Mouse (Mus musculus): ENCODE data around the gene Ninj2.

The Ninj2 gene

DNA sequence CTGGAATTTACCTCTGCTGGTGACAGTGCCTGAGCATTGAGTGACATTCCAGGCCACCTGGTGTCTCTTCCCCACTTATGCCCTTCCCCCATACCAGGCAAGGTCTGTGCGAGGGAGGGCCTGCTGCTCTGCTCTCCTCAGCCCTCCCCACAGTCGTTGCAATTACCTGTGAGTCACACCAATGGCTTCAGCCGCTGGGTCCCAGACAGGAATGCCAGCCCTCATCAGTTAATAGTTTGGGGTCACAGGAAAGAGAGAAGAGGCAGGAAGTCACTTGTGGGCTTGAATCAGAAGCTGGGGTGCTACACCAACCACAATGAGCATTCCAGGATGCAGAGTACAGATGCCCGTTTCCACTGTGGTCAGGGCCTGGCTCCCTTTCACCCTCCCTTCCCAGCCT lies 41.6 kb downstream of the Ninj2 start:
- DNase-seq (ENCODE audit: low spot score) = no peak

DNA sequence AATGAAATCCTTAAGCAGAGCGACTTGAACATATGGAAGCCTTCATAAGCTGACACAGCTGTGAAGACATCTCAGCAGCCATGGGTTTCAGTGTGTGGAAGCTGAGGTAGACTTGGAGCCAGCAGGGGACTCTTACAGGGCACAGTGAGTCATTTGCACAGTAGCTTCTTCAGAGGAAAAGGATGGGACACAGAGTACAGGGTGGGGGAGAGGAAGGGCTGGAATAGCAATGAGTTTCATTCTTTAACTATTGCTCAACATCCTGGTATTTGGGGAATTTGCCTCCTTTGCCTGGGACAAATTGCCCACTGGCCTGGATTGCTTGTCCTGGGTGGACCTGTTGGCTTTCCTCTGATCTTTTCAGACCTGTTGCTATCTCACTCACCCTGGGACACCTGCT lies 52.3 kb downstream of the Ninj2 start:
- DNase-seq (ENCODE audit: low spot score) = peak; percentile 14

DNA sequence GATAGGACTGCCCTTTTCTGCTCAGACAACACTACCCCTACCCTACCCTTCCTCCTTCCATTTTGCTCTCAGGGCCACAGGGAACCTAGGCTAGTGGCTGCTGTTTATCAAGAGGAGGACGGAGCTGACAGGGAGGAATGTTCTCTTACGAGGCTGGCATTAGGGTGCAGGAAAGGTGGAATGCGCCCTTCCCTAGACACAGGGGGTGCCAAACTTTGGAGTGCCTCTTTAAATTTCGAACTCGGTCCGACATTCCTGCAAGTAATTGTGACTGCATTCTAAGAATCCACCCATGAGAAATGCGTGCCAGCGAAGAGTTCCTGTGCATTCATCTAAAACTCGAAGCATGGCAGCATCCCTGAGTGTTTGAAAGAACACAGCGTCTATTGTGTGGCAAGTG lies 53.5 kb downstream of the Ninj2 start:
- no peak for DNase-seq (ENCODE audit: low spot score)

DNA sequence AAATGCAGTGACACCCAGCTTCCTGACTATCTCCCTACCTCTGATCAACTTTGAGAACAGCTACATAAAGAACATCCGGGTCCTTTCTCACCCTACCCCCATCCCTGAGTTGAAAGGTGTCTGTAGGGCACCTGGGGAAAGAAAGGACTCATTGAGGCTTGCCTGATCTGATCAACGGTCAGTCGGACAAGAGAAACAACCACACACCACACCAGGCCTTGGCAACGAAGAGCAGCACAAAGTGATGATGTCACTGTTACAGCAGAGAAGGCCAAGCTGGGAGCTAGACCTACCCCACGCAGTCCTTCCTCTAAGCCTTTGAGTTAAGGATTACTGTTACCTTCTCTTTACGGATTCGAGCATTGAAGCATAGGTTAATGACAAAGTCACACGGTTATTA lies 54.3 kb downstream of the Ninj2 start:
- no peak for DNase-seq (ENCODE audit: low spot score)

DNA sequence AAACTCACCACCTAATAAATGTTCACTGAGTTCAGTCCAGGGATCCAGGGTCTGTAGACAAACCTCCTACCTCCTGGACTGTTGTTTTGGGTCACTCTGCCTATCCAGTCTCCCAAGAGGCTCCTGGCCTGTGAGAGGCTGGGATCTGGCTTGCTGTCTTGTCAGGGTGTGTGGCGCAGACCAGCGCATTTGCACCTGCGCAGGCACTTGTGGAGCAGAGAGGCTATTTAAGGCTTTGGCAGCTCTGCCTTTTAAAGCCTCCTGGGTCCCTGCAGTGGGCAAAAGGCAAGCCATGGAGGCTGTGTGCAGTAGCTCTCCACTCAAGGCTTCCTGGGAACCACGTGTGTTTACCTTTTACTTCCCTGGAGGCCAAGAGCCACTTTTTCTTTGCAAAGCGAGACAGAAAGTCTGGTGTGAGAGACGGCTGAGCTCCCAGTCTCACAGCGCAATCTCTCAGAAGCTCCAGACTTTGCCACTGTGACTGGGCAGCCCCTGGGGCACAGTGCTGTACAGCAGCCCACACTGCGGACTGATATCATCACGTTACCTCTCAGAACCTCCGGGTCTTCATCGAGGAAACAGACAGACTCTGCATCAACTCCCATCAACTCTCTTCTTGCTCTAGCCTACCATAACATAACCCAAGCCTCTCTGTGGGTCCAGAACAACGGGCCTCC lies 55.7 kb downstream of the Ninj2 start:
- no peak for DNase-seq (ENCODE audit: low spot score)

DNA sequence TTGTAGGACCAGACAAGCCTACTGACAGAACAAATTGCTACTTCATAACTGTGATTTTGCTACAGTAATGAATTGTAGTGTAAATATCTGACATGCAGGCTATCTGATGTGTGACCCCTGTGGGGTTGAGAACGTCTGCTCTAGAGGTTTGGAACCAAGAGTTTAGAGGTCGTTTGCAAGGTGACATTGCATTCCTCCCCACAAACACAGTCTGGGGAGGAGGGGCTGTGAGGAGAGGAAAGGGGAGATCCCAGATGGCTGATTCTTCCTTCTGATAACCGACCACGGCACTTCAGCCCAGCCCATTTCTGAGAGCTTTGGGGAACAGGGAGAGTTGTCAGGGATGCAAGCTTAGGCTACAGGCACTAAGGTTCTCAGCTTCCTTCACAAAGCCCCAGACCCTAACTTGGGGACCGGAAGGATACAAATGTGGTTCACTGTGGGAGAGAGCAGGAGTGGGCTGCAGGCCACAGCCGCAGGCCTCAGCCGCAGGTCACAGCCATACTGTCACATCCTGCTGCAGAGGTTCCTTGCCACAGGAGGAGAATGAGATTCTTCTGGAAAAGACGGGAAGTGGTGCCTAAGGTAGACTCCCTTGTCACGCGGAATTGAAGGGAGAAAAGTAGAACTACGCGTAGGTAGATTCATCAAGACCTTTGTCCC lies 56.4 kb downstream of the Ninj2 start:
- DNase-seq (ENCODE audit: low spot score) = no peak

DNA sequence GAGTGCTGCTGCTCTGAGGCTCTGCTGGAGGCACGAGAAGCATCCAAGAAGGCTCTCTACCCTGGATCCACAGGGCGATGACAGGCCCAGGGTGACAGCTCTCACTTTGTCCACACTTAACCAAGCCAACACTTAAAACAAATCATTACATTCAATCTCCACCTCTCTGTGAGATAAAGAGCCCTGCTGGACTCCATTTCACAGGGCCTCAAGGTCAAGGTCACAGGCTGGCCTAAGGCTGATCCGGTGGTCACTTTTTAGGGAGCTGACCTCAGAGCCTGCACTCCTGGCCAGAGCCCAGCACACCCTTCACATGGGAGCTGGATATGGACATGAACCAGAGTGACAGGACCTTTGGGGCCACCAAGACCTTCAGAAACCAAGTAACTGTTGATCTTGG lies 57.1 kb downstream of the Ninj2 start:
- no peak for DNase-seq (ENCODE audit: low spot score)

DNA sequence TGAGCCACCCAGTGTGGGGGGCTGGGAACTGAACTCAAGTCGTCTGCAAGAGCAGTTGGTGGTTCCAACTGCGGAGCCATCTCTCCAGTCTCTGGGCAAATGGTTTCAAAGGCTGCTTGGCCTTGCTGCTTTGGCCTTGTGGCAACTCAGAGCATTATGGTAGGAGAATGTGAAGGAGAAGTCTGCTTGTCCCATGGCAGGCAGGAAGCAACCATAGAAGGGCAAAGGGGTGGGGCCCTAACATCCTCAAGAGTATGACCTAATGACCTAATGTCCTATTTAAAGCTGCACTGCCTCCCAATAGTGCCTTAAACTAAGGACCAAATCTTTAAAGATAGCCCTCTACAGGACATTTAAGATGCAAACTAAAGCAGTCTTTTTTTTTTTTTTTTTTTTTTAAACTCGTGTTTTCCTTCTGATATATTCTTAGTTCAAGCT lies 58.5 kb downstream of the Ninj2 start:
- no peak for DNase-seq (ENCODE audit: low spot score)

DNA sequence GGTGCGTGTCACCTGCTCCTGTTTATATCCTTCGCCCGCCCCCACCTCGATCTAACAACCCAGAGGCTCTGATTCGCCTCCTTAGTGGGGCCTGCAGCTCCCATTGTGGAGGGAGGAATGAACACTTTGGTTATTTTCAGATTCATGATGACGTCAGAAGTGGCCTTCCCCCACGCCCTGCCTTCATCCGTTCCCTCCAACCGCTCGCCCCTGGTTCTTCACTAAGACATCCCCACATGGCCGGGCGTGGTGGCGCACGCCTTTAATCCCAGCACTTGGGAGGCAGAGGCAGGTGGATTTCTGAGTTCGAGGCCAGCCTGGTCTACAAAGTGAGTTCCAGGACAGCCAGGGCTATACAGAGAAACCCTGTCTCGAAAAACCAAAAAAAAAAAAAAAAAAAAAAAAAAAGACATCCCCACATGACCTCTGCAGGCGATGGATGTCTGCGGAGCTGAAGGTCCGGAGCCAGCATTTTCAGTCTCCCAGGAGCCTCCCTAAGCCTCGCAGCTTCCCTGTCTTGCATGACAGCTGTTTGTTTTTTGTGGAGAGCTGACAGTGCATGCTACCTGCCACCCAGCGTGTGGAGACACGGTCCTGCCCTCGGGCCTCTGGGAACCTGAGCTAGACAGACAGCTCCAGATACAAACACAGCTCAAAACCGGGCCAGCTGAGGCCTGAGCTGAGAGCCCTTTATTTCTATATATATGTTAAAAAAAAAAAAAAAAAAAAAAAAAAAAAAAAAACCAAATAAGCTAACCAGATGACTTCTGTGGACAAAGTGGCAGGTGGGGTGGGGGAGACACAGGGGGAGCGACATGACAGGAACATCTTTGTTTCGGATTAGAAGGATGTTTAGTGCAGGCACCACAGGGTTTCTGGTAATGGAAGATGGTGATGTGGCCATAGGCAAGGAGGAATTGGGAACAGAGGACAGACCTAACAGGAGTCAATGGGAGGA lies 59.9 kb downstream of the Ninj2 start:
- no peak for DNase-seq (ENCODE audit: low spot score)

DNA sequence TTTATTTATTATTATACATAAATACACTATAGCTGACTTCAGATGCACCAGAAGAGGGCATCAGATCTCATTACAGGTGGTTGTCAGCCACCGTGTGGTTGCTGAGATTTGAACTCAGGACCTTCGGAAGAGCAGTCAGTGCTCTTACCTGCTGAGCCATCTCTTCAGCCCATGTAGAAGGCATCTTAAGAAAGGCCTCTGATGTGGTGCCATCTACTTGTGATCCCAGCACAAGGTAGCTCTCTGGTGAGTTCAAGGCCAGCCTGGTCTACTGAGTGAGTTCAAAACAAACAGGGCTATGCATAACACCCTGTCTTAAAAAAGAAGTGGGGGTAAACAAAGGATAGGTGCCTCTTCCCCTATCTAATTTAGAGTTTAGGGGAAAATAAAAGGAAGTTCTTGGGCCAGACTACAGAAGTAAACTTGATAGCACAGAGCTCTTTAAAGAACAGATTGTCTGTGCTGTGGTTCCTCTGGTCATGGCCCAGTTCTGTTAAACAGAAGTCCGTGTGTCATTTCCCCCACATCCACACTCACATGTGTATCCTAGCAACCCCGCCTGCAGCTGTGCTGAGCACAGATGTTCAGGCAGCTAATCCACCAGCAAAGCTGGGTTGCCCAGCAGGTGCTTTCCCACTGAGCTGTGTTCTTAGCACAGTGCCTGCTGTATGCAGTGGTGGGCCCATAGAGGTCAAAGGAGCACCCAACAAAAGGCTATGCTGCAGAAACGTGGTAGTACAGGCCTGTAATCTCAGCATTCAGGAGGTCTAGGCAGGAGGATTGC lies 61.6 kb downstream of the Ninj2 start:
- DNase-seq (ENCODE audit: low spot score) = no peak

DNA sequence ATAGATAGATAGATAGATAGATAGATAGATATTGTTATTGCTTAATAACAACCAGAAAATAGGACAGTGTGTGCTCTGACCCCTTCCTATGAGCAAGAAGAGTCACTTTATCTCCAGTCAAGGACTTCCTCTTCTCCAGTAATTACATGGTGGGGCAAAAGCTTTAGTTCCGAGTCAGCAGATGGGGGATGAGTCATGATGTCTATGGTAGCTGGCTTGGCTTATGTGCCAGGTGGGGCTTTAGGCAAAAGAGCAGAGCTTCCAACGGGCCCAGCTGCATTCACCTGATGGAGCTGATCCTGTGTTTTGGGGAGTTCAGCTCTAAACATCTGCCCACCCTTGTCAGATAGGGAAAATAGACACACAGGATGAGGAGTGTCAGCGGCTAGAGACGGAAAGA lies 62.4 kb downstream of the Ninj2 start:
- DNase-seq (ENCODE audit: low spot score) = no peak

DNA sequence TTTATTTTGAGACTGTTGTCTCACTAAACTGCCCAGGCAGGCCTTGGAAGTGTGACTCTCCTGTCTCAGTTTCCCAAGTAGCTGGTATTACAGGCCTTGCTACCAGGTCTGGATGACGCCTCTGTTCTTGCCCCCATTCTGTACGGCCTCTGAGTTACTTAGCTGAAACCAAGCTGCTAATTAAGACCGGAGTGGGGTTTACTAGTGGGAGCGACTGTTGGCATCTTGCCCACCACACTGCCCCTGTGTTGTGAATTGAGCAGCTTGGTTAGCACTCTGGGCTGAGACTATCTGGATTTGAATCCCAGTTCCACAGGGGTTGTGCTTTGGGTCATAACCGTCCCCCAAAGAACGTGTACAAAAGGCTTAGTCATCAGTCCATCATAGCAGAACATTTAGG lies 64.3 kb downstream of the Ninj2 start:
- no peak for DNase-seq (ENCODE audit: low spot score)

DNA sequence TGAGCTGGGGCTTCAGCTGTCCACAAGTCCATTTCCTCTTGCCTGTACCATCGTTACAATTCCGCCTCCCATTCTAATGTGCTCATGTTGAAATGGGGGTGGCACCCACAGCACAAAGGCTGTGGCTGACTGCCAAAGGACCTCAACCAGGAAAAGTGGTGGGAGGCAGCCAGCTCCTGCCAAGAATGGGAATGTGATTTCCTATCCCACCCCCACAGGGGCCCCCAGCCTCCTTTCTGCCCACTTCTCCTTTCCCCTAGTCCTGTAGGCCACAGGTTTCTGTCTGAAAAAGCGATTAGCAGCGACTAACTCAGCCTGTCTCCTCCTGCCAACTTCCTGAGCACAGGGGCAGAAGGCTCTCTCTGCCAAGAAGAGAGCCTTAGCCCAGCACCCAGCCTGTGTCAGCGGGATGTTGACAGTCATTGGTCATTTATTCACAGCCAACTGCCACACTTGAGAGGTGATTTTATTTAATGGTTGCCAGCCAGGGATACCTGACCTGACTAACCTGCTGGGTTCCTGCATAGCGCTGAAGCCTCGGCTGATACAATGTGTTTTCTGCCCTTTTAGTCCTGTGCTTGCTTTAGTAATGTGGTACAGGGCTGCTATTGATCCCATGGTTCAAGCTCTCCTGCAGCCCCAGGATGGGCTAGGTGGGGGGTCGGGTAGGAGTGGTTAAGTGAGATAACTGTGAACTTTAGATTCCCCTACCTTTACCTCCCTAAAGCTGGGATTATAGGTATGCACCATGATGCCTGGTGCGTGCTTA lies 66.2 kb downstream of the Ninj2 start:
- peak; percentile 33 for DNase-seq (ENCODE audit: low spot score)

DNA sequence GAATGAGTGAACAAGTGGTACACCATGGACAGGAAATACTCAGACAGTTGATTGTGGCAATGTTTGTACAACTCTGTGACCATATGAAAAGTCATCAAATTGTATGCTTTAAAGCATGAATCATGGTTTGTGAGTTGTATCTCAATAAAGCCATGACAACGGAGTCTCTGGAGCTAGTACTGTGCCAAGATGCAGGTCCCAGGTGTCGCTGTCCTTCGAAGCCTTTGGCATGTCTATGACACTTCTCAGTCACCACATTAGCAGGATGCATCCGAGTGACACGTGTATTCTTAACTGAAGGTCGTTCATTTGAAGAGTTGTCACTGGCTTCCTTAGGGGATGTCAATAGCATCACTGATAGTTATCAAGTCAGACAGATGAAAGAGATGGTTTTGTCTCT lies 69.8 kb downstream of the Ninj2 start:
- no peak for DNase-seq (ENCODE audit: low spot score)

DNA sequence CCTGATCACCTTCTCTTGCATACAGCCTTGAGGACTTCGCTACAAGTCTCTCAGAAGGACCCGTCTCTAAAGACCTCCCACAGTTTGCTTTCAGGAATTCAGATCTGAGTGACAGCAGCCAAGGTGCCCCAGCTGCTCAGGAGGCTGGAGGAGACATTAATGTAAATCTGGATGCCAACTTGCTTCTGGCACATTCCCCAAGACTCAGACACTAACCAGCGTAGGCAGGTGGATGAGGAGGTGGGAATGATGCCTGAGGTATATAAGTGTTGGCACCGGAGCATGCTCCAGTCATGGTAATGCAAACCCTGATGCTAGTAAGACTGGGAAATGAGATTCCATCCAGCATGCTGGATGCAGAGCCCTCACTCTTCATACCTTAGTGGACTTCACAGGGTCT lies 71.6 kb downstream of the Ninj2 start:
- no peak for DNase-seq (ENCODE audit: low spot score)

DNA sequence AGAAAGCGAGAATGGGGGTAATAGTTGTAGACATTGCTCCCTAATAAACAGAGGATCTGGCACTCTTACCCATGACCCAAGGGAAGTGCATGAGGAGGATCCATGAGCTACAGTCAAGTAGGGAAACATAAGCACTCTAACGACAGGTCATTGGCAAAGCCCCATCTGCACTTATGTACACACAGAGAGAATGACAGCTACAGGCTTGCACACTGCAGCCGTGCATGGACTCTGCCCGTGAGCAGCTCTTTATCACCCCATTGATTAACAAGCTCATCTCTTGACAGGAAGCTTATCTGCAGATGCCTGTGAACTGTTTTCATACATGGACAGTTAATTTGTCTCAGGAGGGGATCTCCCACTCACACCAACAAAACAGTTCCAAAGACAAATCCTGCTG lies 74.4 kb downstream of the Ninj2 start:
- DNase-seq (ENCODE audit: low spot score) = no peak

DNA sequence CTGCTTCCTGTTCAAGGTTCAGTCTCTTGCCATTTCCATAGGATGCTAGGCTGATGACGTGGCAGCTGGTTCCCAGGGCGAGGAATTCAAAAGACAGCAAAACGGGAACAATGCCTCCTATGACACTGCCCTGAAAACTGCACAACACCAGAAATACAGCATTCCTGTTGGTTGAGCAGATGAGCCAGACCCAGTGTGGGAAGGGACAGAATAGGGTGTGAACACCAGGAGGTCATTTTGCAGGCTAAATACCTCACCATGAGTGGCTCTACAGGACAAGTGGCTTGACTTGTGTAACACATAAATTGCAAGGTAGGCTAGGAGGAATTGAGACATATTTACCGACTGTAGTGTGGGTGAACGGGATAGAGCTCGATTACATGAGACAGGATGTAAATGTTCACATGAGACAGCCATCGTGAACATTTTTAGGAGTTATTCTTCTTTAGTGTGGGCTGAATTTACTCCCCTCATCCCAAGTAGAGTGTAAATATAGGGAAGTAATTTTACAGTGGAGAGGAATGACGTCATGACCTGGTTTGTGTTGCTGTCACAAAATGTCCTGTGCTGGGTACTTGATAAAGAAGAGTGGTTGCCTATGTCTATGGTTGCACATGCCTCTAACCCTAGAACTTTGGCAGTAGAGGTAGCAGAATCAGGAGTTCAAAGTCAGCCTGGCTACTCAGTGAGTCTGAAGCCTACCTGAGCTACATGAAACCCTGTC lies 79.3 kb downstream of the Ninj2 start:
- peak; percentile 28 for DNase-seq (ENCODE audit: low spot score)

DNA sequence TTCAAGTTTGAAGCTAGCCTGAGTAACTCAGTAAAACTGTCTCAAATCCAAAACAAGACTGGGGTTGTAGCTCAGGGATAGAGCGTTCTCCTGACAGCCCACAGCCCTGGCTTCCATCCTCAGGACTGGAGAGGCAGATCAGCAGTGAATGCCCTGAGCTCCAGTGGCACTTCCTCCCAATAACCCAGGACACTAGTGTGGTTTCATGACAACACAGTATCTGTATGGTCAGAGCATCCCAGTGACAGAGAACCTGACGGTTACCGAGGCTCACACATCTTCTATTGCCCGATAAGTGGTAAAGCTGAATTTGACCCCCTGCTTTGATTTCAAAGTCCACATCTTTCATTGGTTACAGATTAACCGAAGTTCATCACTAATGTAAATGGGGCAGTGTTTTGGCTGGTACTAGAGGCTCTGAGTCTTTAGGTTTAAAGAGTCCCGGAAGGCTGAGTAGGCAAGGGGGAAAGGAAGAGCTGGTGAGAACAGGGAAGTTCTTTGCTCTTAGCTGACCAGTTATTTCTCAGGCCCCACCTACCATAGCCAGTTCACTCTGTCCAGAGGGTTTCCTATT lies 81.0 kb downstream of the Ninj2 start:
- no peak for DNase-seq (ENCODE audit: low spot score)

DNA sequence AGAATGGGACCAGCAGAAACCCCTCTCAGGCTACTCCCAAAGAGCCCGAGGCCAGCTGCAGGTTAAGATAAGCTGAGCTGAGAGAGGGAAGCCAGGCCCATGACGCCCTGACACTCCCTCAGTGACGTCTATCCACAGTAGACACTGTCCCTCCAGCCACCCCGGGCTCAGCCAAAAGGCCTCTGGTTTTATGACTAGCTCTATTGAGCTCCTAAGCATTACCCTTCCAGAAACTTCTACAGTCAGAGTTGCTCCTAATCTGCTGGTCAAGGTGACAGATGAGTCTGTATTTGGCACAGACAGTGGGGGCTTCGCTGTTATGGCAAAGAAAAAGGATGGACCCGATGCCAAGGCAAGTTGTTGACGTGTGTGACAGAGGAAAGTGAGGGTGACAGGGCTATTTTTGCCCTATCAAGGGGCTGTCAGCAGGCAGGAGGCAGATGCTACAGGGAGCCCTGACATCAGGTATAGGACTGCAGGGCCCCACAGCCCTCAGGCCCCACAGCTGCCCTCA lies 81.5 kb downstream of the Ninj2 start:
- peak; percentile 42 for DNase-seq (ENCODE audit: low spot score)

DNA sequence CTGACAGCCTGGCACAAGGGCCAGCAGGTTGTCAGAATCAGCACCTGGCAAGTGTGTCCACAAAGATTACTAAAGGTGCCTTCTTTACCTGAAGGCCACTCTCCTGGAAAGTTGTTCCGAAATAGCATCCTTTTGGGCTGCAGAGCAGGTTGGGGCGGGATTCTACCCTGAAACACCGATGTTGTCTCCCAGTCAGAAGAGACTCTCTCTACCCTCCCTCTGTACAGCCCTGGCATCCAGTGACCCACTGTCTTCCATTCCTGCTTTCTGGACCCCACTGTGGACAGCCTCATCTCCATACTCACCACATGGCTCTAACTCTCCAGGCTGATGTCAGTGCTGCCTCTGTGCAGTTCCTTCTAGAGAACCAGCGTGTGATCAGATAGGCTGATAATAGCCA lies 82.5 kb downstream of the Ninj2 start:
- no peak for DNase-seq (ENCODE audit: low spot score)

All from urinary bladder, postnatal 14 days (tissue).